ENCODE assay signal across 31 mouse cellular contexts in genomic region chr16:12764166-12764565, GRCm38 (mm10).
"Had no signal": no experiment of that assay in that cellular context is flagged by ENCODE, and none has a peak within 500 bp of the region (broad histone marks: within the 10 kb centered on the region; RNA-seq: fewer than 3 reads in every experiment).

No protein-coding gene starts in this region.

- H3K27ac ChIP-seq: left cerebral cortex, adult 2 months; limb, embryonic 10.5 days; limb, embryonic 12.5 days; limb, embryonic 13.5 days; limb, embryonic 15.5 days; liver, embryonic 12.5 days; liver, embryonic 13.5 days; liver, embryonic 14.5 days; liver, embryonic 15.5 days; lung, embryonic 15.5 days; macrophage; midbrain, embryonic 10.5 days; midbrain, embryonic 12.5 days; midbrain, embryonic 13.5 days; midbrain, embryonic 15.5 days; neural tube, embryonic 12.5 days had no signal

- H3K36me3 ChIP-seq: limb, embryonic 10.5 days; limb, embryonic 12.5 days; limb, embryonic 13.5 days; limb, embryonic 15.5 days; liver, embryonic 12.5 days; liver, embryonic 13.5 days; liver, embryonic 15.5 days; lung, embryonic 15.5 days; midbrain, embryonic 10.5 days; midbrain, embryonic 12.5 days; midbrain, embryonic 13.5 days; midbrain, embryonic 15.5 days; neural tube, embryonic 12.5 days had no signal

- H3K4me3 ChIP-seq: left cerebral cortex, adult 2 months; limb, embryonic 10.5 days; limb, embryonic 12.5 days; limb, embryonic 13.5 days; limb, embryonic 15.5 days; liver, embryonic 12.5 days; liver, embryonic 13.5 days; liver, embryonic 15.5 days; lung, embryonic 15.5 days; megakaryocyte, embryonic 14.5 days; midbrain, embryonic 10.5 days; midbrain, embryonic 12.5 days; midbrain, embryonic 13.5 days; midbrain, embryonic 15.5 days; myocyte; neural tube, embryonic 12.5 days had no signal

- H3K4me2 ChIP-seq: limb, embryonic 12.5 days; limb, embryonic 13.5 days; limb, embryonic 15.5 days; liver, embryonic 11.5 days; liver, embryonic 12.5 days; liver, embryonic 13.5 days; liver, embryonic 15.5 days; lung, embryonic 14.5 days; lung, embryonic 15.5 days; midbrain, embryonic 11.5 days; midbrain, embryonic 12.5 days; midbrain, embryonic 13.5 days; midbrain, embryonic 15.5 days; neural tube, embryonic 12.5 days had no signal

- ATAC-seq: liver, embryonic 12.5 days; liver, postnatal 0 days; midbrain, embryonic 13.5 days; midbrain, embryonic 15.5 days; midbrain, embryonic 16.5 days had no signal

- H3K9ac ChIP-seq: limb, embryonic 12.5 days; limb, embryonic 13.5 days; limb, embryonic 15.5 days; liver, embryonic 12.5 days; liver, embryonic 13.5 days; liver, embryonic 14.5 days; liver, embryonic 15.5 days; liver, postnatal 0 days; lung, embryonic 14.5 days; lung, embryonic 15.5 days; midbrain, embryonic 12.5 days; midbrain, embryonic 13.5 days; midbrain, embryonic 15.5 days; neural tube, embryonic 12.5 days had no signal

- H3K4me1 ChIP-seq: limb, embryonic 10.5 days; limb, embryonic 12.5 days; limb, embryonic 13.5 days; limb, embryonic 15.5 days; liver, embryonic 12.5 days; liver, embryonic 13.5 days; liver, embryonic 15.5 days; lung, embryonic 15.5 days; megakaryocyte, embryonic 14.5 days; midbrain, embryonic 10.5 days; midbrain, embryonic 12.5 days; midbrain, embryonic 13.5 days; midbrain, embryonic 15.5 days; neural tube, embryonic 12.5 days had no signal

- H3K27me3 ChIP-seq: limb, embryonic 12.5 days; limb, embryonic 13.5 days; limb, embryonic 15.5 days; liver, embryonic 12.5 days; liver, embryonic 13.5 days; liver, embryonic 15.5 days; lung, embryonic 15.5 days; megakaryocyte, embryonic 14.5 days; midbrain, embryonic 12.5 days; midbrain, embryonic 13.5 days; midbrain, embryonic 15.5 days; neural tube, embryonic 12.5 days had no signal

- DNase-seq: left cerebral cortex, postnatal 4 days; liver; liver, embryonic 13.5 days; liver, postnatal 0 days; lung, adult 18-20 months; lung, adult 2 months; lung, postnatal 10 days; lung, postnatal 14 days; lung, postnatal 4 days; midbrain, embryonic 14.5 days had no signal

- H3K9me3 ChIP-seq: limb, embryonic 10.5 days; limb, embryonic 12.5 days; limb, embryonic 13.5 days; limb, embryonic 15.5 days; liver, embryonic 12.5 days; liver, embryonic 13.5 days; liver, embryonic 15.5 days; lung, embryonic 15.5 days; midbrain, embryonic 10.5 days; midbrain, embryonic 12.5 days; midbrain, embryonic 13.5 days; midbrain, embryonic 15.5 days; neural tube, embryonic 12.5 days had no signal
